Mouse (Mus musculus) neutrophil, adult 5-6 weeks (primary cell): ENCODE data around the gene Ppp3ca. TPM values are rescaled to one million over a fixed set of nuclear protein-coding genes. Genes with fewer than 3 reads are reported as not detected.
A peak's percentile ranks its signal among the peaks of the same experiment; 100 is the strongest.

Experiments
- ATAC-seq: fragments of 151-379, 151-347 bp; 2 replicates; pipeline ENCODE4 v1.8.0; 2017; ENCODE audit warnings: mild to moderate bottlenecking, moderate TSS enrichment; ENCODE audit not compliant: insufficient number of reproducible peaks, poor library complexity, low FRiP score, severe bottlenecking; ENCODE audit errors: extremely low read depth
- total RNA-seq: library from RNA; stranded (forward); fragments of 200-1000 nt; gene quantifications from 2 replicates; pipeline ENCODE4 v1.2.3, GENCODE M21; 2017

The Ppp3ca gene
- total RNA-seq, 1 experiment from 2014 or later = 206 TPM

- ATAC-seq = no peak
Measured at GRCm38 (mm10) chr3:136748761-136749476, 79.0 kb downstream of the Ppp3ca start.

GRCm38 (mm10) chr3:136749477-136749797 lies 79.5 kb downstream of the Ppp3ca start:
- ATAC-seq = no peak

GRCm38 (mm10) chr3:136749951-136750350 lies 80.0 kb downstream of the Ppp3ca start:
- no peak for ATAC-seq

GRCm38 (mm10) chr3:136752126-136752716 lies 82.3 kb downstream of the Ppp3ca start:
- no peak for ATAC-seq

- ATAC-seq = no peak
Measured at GRCm38 (mm10) chr3:136756137-136756536, 86.2 kb downstream of the Ppp3ca start.

GRCm38 (mm10) chr3:136759446-136759845 lies 89.5 kb downstream of the Ppp3ca start:
- ATAC-seq = no peak

GRCm38 (mm10) chr3:136761292-136761978 lies 91.5 kb downstream of the Ppp3ca start:
- peak; percentile 41; the same call in 1 of the 2 replicates for ATAC-seq

GRCm38 (mm10) chr3:136761979-136762341 lies 92.0 kb downstream of the Ppp3ca start:
- no peak for ATAC-seq

GRCm38 (mm10) chr3:136763717-136764270 lies 93.9 kb downstream of the Ppp3ca start:
- no peak for ATAC-seq

- no peak for ATAC-seq
Measured at GRCm38 (mm10) chr3:136765569-136765968, 95.6 kb downstream of the Ppp3ca start.

- no peak for ATAC-seq
Measured at GRCm38 (mm10) chr3:136768775-136769485, 99.0 kb downstream of the Ppp3ca start.

- no peak for ATAC-seq
Measured at GRCm38 (mm10) chr3:136769486-136769882, 99.6 kb downstream of the Ppp3ca start.

GRCm38 (mm10) chr3:136771700-136772099 lies 101.8 kb downstream of the Ppp3ca start:
- ATAC-seq = no peak

- ATAC-seq = no peak
Measured at GRCm38 (mm10) chr3:136773217-136773616, 103.3 kb downstream of the Ppp3ca start.

GRCm38 (mm10) chr3:136774196-136774595 lies 104.3 kb downstream of the Ppp3ca start:
- ATAC-seq = no peak

- ATAC-seq = no peak
Measured at GRCm38 (mm10) chr3:136776525-136776924, 106.6 kb downstream of the Ppp3ca start.

GRCm38 (mm10) chr3:136777380-136777779 lies 107.5 kb downstream of the Ppp3ca start:
- no peak for ATAC-seq

GRCm38 (mm10) chr3:136777787-136778216 lies 107.9 kb downstream of the Ppp3ca start:
- 0 out of 2 replicates have a peak, but pooled peaks have one; percentile 39 for ATAC-seq

GRCm38 (mm10) chr3:136780321-136780720 lies 110.4 kb downstream of the Ppp3ca start:
- no peak for ATAC-seq
